ENCODE assay signal across 23 mouse cellular contexts in the genomic region with DNA sequence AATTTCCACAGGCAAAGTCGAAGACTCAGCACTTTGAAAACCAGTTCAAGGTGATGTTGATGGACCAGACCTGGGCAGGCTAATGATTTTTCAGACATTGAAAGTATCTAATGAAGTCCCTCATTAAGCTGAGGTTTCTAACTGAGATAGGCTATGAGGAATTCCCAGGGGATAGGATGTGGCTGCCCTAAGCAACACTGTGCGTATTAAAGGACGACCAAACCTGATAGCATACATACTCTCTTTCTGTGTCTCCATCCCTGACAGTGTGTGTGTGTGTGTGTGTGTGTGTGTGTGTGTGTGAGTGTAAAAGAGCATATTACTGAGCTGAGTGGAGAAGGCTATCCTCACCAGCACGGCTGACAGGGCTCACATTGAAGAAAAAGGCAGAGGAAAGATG.
"Had no signal": no experiment of that assay in that cellular context is flagged by ENCODE, and none has a peak within 500 bp of the region (broad histone marks: within the 10 kb centered on the region; RNA-seq: fewer than 3 reads in every experiment).

No protein-coding gene starts in this region.

- H3K27me3 ChIP-seq: forebrain, embryonic 15.5 days; heart, embryonic 12.5 days; hindbrain, embryonic 12.5 days; kidney, embryonic 15.5 days; limb, embryonic 13.5 days; limb, embryonic 15.5 days had no signal

- H3K4me2 ChIP-seq: forebrain, embryonic 15.5 days; heart, embryonic 12.5 days; hindbrain, embryonic 12.5 days; kidney, embryonic 15.5 days; limb, embryonic 13.5 days; limb, embryonic 15.5 days had no signal

- H3K9me3 ChIP-seq: forebrain, embryonic 15.5 days; heart, embryonic 10.5 days; heart, embryonic 12.5 days; hindbrain, embryonic 12.5 days; kidney, embryonic 15.5 days; limb, embryonic 13.5 days; limb, embryonic 15.5 days had no signal

- H3K4me3 ChIP-seq: forebrain, embryonic 15.5 days; heart, embryonic 10.5 days; heart, embryonic 12.5 days; hindbrain, embryonic 12.5 days; kidney, embryonic 15.5 days; limb, embryonic 13.5 days; limb, embryonic 15.5 days had no signal

- DNase-seq: forebrain, postnatal 0 days; gastrocnemius, postnatal 14 days; gastrocnemius, postnatal 36 days; heart, adult 18-20 months; heart, postnatal 10 days; kidney, adult 11 months; kidney, adult 2 months; kidney, adult 9 months; kidney, postnatal 14 days; kidney, postnatal 36 days; layer of hippocampus, adult 9-11 months; layer of hippocampus, postnatal 36 days; left cerebral cortex, postnatal 4 days had no signal

- H3K4me1 ChIP-seq: forebrain, embryonic 15.5 days; heart, embryonic 10.5 days; heart, embryonic 12.5 days; hindbrain, embryonic 12.5 days; kidney, embryonic 15.5 days; limb, embryonic 13.5 days; limb, embryonic 15.5 days had no signal

- H3K9ac ChIP-seq: forebrain, embryonic 15.5 days; forebrain, postnatal 0 days; heart, embryonic 12.5 days; hindbrain, embryonic 12.5 days; kidney, embryonic 15.5 days; limb, embryonic 13.5 days; limb, embryonic 15.5 days had no signal

- H3K27ac ChIP-seq: forebrain, embryonic 15.5 days; heart, embryonic 10.5 days; hindbrain, embryonic 12.5 days; hindbrain, postnatal 0 days; kidney, embryonic 15.5 days; kidney, postnatal 0 days; limb, embryonic 13.5 days; limb, embryonic 15.5 days had no signal

- H3K36me3 ChIP-seq: forebrain, embryonic 15.5 days; heart, embryonic 10.5 days; heart, embryonic 12.5 days; hindbrain, embryonic 12.5 days; kidney, embryonic 15.5 days; limb, embryonic 13.5 days; limb, embryonic 15.5 days had no signal

- ATAC-seq: forebrain, embryonic 15.5 days; forebrain, postnatal 0 days; hindbrain, postnatal 0 days; intestine, embryonic 16.5 days had no signal
